In genomic region chr2:170042471-170043213, GRCm38 (mm10) we compare ENCODE assay signal across 21 mouse cellular contexts.
DNase-seq lines count a peak whose midpoint lies in the region; ATAC-seq and TF ChIP-seq lines count a peak whose summit lies in the region.
"Had no signal": no experiment of that assay in that cellular context is flagged by ENCODE, and none has a peak within 500 bp of the region (broad histone marks: within the 10 kb centered on the region; RNA-seq: fewer than 3 reads in every experiment).

No protein-coding gene starts in this region.

- no peak for TF ChIP-seq CTCF in testis, adult 2 months (IDR thresholded peaks at IDR 0.05; ENCODE audit: control insufficient read depth, insufficient read depth, insufficient replicate concordance, low read depth, low read length)
- no peak for TF ChIP-seq CTCF in layer of hippocampus, adult 2 months (conservative IDR thresholded peaks at IDR 0.05)

- no peak for TF ChIP-seq POLR2A in testis, adult 2 months (IDR thresholded peaks at IDR 0.05; ENCODE audit: control insufficient read depth, low read depth, low read length)

- no peaks in the 10 kb centered on the region for H3K27me3 ChIP-seq in testis, adult 2 months (ENCODE audit: control insufficient read depth, insufficient read depth, low read length)
- H3K27me3 ChIP-seq: CH12.LX; kidney, embryonic 15.5 days had no signal

- H3K4me1 ChIP-seq in testis, adult 2 months (ENCODE audit: control insufficient read depth, insufficient read depth, low read length), result peaks cover 8% of the 10 kb centered on the region

- H3K36me3 ChIP-seq in testis, adult 2 months (ENCODE audit: control insufficient read depth, insufficient read depth, low read length), result no peaks in the 10 kb centered on the region
- H3K36me3 ChIP-seq: forebrain, embryonic 10.5 days; kidney, embryonic 15.5 days; midbrain, embryonic 10.5 days; neural tube, embryonic 12.5 days had no signal

- H3K4me3 ChIP-seq in testis, adult 2 months (ENCODE audit: control insufficient read depth, low read depth, low read length), result peak overlapping the region; percentile 35
- no peak overlapping the region for H3K4me3 ChIP-seq in layer of hippocampus, adult 2 months
- H3K4me3 ChIP-seq: forebrain, embryonic 10.5 days; heart, adult 2 months; kidney, embryonic 15.5 days; midbrain, embryonic 10.5 days; neural tube, embryonic 12.5 days had no signal

- 0 out of 2 replicates have a peak, but pooled peaks have one; percentile 10 for ATAC-seq in monocyte, adult 5-6 weeks (replicated peaks; ENCODE audit: insufficient number of reproducible peaks, low FRiP score, low TSS enrichment, poor library complexity, severe bottlenecking)
- ATAC-seq: hindbrain, embryonic 16.5 days; intestine, postnatal 0 days had no signal

- peak; percentile 18 for DNase-seq in adrenal gland, postnatal 25 days
- DNase-seq in adrenal gland, postnatal 14 days, result no peak
- no peak for DNase-seq in testis, postnatal 10 days (ENCODE audit: low spot score)
- DNase-seq in R1 (ENCODE audit: low read depth, low spot score), result peak; percentile 88
- DNase-seq in thymus, postnatal 25 days, result no peak
- DNase-seq in layer of hippocampus, adult 2 months (ENCODE audit: low spot score in 2 of 2), result no peak
- DNase-seq: cerebellum, adult 9-11 months; gastrocnemius, postnatal 14 days; heart, adult 2 months; liver; lung, postnatal 36 days; right cerebral cortex, postnatal 4 days had no signal

- H3K27ac ChIP-seq in testis, adult 2 months (ENCODE audit: control insufficient read depth, insufficient read depth, low read depth, low read length), result no peak overlapping the region
- H3K27ac ChIP-seq in layer of hippocampus, adult 2 months, result no peak overlapping the region
- H3K27ac ChIP-seq: forebrain, embryonic 10.5 days; heart, adult 2 months; midbrain, embryonic 10.5 days; neural tube, embryonic 12.5 days had no signal

Comparison
In these comparisons a context has a peak if more than half of its experiments do, and no peak if none do; other contexts are left out.
1. DNase-seq: peak in adrenal gland, postnatal 25 days (single experiment) and R1 (single experiment); none in adrenal gland, postnatal 14 days (single experiment), testis, postnatal 10 days (single experiment), thymus, postnatal 25 days (single experiment) and layer of hippocampus, adult 2 months (0 of 2).